Mouse (Mus musculus) B cell, adult 62 days (primary cell): ENCODE results near the gene Gypa. TPM values are rescaled to one million over a fixed set of nuclear protein-coding genes. Genes with fewer than 3 reads are reported as not detected.

Experiments used
- total RNA-seq: library from RNA; stranded (reverse); gene quantifications from 4 replicates; pipeline ENCODE4 v1.2.4, GENCODE M21; 2023

The Gypa gene
- total RNA-seq = not detected in 4 replicates

DNA sequence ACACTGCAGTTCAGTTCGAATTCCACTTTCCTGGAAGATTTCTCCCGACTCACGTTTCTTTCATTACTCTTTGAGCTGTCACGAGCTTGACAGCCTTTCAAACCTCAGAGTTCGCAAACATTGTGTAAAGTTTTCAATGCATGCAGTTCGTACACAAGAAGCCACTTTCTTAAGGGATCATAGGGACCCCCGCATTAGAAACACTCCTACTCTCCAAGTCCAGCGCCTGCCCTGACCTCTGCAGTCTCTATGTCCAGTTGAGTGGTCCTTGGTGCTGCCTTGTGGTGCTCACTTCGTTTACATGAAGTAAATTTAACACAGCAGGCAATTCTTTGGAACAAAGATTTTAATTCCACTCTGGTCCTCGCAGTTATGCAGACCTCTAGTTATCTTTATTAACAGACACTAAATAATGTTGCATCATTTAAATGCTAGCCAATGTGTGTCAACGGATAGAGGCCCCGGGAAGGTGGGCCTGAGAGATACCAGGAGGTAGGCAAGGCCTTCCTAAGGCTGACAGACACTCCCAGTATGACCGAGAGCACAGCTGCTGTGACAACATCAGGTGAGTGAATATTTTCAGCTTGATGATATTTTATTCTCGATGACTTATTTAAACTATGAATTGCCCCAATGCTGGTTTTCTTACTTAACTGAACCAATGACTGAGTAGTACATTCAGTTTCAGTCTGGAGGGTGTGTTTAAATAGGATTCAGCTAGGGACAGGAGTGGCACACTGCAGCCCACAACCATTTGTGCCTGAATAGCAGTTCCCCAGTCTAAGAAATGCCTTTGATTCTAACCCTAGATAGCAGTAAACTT, at the start of gene Gypa:
Gene Gypa, plus strand, starts transcription at position 259 of the 823 bp plus-strand sequence.

Other genes with a start within 250 kb of the Gypa start
- not detected in 4 replicates for gene Frem3, start 117.3 kb downstream of the Gypa start, total RNA-seq
- gene Smarca5, start 245.7 kb downstream of the Gypa start, total RNA-seq = 196 to 209 TPM (median 201 TPM) in 4 replicates